Comparison of ENCODE assay signal across 8 mouse cellular contexts in the genomic region with DNA sequence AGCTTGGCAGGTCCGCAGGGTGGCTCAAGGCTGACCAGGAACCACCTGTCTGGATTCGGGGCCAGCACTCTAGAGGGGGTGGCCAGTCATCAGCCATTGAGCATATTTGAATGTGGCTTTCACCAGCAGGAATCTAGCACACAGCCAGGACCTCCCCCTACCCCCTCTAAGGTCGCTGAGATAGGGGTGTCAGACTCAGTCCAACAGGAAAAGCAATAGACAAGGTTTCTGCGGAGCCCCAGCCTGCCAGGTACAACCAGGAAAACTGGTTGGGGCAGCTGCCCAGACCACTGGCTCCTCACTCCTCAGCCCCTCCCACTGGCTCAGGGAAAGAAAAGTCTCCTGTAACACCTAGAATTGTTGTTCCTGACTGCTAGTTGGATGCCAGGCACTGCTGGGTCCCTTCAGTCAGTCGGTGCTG. TPM values are rescaled to one million over a fixed set of nuclear protein-coding genes. Genes with fewer than 3 reads are reported as not detected.
DNase-seq lines count a peak whose midpoint lies in the region; ATAC-seq and TF ChIP-seq lines count a peak whose summit lies in the region.

No protein-coding gene starts in this region.

- peak overlapping the region; percentile 76 for H3K27ac ChIP-seq in heart, embryonic 11.5 days (ENCODE audit: low read depth, low read length)
- no peak overlapping the region for H3K27ac ChIP-seq in forebrain, postnatal 0 days (ENCODE audit: low read depth, low read length)
- H3K27ac ChIP-seq in limb, embryonic 10.5 days, result peak overlapping the region; percentile 75
- H3K27ac ChIP-seq in midbrain, embryonic 14.5 days (replicated peaks; ENCODE audit: low read depth, low read length), result no peak overlapping the region; the same call in 1 of the 2 replicates

- no peaks in the 10 kb centered on the region for H3K36me3 ChIP-seq in heart, embryonic 11.5 days (ENCODE audit: control insufficient read depth, insufficient read depth, low read length)
- no peaks in the 10 kb centered on the region for H3K36me3 ChIP-seq in forebrain, postnatal 0 days (ENCODE audit: insufficient read depth)
- peaks cover 6% of the 10 kb centered on the region for H3K36me3 ChIP-seq in limb, embryonic 10.5 days
- no peaks in the 10 kb centered on the region for H3K36me3 ChIP-seq in midbrain, embryonic 14.5 days (ENCODE audit: control insufficient read depth, insufficient read depth, low read length)

- H3K4me3 ChIP-seq in heart, embryonic 11.5 days (ENCODE audit: low read depth, low read length), result peak overlapping the region; percentile 31; the same call in 1 of the 2 replicates
- H3K4me3 ChIP-seq in forebrain, postnatal 0 days (ENCODE audit: low read depth, low read length), result no peak overlapping the region
- H3K4me3 ChIP-seq in limb, embryonic 10.5 days, result peak overlapping the region; percentile 40
- H3K4me3 ChIP-seq in midbrain, embryonic 14.5 days (replicated peaks; ENCODE audit: low read depth, low read length), result no peak overlapping the region

- peaks cover 25% of the 10 kb centered on the region for H3K4me1 ChIP-seq in heart, embryonic 11.5 days (ENCODE audit: control insufficient read depth, insufficient read depth, low read length)
- no peaks in the 10 kb centered on the region for H3K4me1 ChIP-seq in forebrain, postnatal 0 days (ENCODE audit: insufficient read depth)
- H3K4me1 ChIP-seq in limb, embryonic 10.5 days, result peaks cover 44% of the 10 kb centered on the region
- peaks cover 8% of the 10 kb centered on the region; the same call in 1 of the 2 replicates for H3K4me1 ChIP-seq in midbrain, embryonic 14.5 days (ENCODE audit: control insufficient read depth, insufficient read depth, low read length)

- intact Hi-C loops in heart, postnatal 25 days (cut with DNase I), result no loop called here

- H3K27me3 ChIP-seq in heart, embryonic 11.5 days (ENCODE audit: control insufficient read depth, insufficient read depth, low read length), result no peaks in the 10 kb centered on the region
- H3K27me3 ChIP-seq in forebrain, postnatal 0 days (ENCODE audit: insufficient read depth, low read length), result no peaks in the 10 kb centered on the region
- H3K27me3 ChIP-seq in limb, embryonic 10.5 days (ENCODE audit: low read depth, poor library complexity, severe bottlenecking), result peaks cover 2% of the 10 kb centered on the region; the same call in 1 of the 2 replicates
- H3K27me3 ChIP-seq in midbrain, embryonic 14.5 days (ENCODE audit: control insufficient read depth, insufficient read depth, low read length), result no peaks in the 10 kb centered on the region

- no peak for ATAC-seq in heart, embryonic 11.5 days (replicated peaks; ENCODE audit: insufficient number of reproducible peaks, low FRiP score, low TSS enrichment)
- ATAC-seq in forebrain, postnatal 0 days, result no peak
- ATAC-seq in midbrain, embryonic 14.5 days (ENCODE audit: low FRiP score, low TSS enrichment), result no peak

- WGBS in heart, embryonic 11.5 days (ENCODE audit: insufficient replicate concordance), result 21% methylated on average over 5 of the region's 5 CpGs
- WGBS in forebrain, postnatal 0 days, result 46% methylated on average over 5 of the region's 5 CpGs
- whole genome bisulfite sequencing in limb, embryonic 10.5 days, result 25% methylated on average over 5 of the region's 5 CpGs
- WGBS in midbrain, embryonic 14.5 days, result 37% methylated on average over 5 of the region's 5 CpGs

- DNase-seq in heart, postnatal 25 days (ENCODE audit: low spot score), result no peak
- no peak for DNase-seq in forebrain, postnatal 0 days
- peak; percentile 53 for DNase-seq in limb, embryonic 10.5 days (ENCODE audit: low spot score)
- DNase-seq in midbrain, embryonic 14.5 days, result no peak
- DNase-seq in retina, postnatal 1 day, result no peak
- DNase-seq in right cerebral cortex, adult 18-20 months, result no peak
- no peak for DNase-seq in right cerebral cortex, postnatal 25 days

- peak overlapping the region; percentile 58 for H3K4me2 ChIP-seq in heart, embryonic 11.5 days
- H3K4me2 ChIP-seq in forebrain, postnatal 0 days (ENCODE audit: low read depth), result peak overlapping the region; percentile 39; the same call in 1 of the 2 replicates
- H3K4me2 ChIP-seq in midbrain, embryonic 14.5 days (ENCODE audit: low read length), result peak overlapping the region; percentile 38; the same call in 1 of the 2 replicates

- peak overlapping the region; percentile 43; the same call in 1 of the 2 replicates for H3K9ac ChIP-seq in heart, embryonic 11.5 days (ENCODE audit: low read depth, low read length)
- no peak overlapping the region for H3K9ac ChIP-seq in forebrain, postnatal 0 days
- H3K9ac ChIP-seq in midbrain, embryonic 14.5 days (replicated peaks; ENCODE audit: low read length), result peak overlapping the region; percentile 21

- no peaks in the 10 kb centered on the region for H3K9me3 ChIP-seq in heart, embryonic 11.5 days (replicated peaks; ENCODE audit: control insufficient read depth, low read length)
- no peaks in the 10 kb centered on the region for H3K9me3 ChIP-seq in forebrain, postnatal 0 days (ENCODE audit: low read length)
- no peaks in the 10 kb centered on the region for H3K9me3 ChIP-seq in limb, embryonic 10.5 days (replicated peaks)
- no peaks in the 10 kb centered on the region for H3K9me3 ChIP-seq in midbrain, embryonic 14.5 days (ENCODE audit: control insufficient read depth, low read length)

- no peak for TF ChIP-seq CTCF in forebrain, postnatal 0 days (IDR thresholded peaks at IDR 0.05; ENCODE audit: low read depth)

RNA-seq across cellular contexts. Expression of gene Ier5l, which starts 10.7 kb away (rescaled TPM):
- 2.4 TPM in 2 replicates for polyA plus RNA-seq in heart, embryonic 11.5 days (2014; fragmentation: Nextera tagmentation; extraction: Ambion mirVana)
- 1 to 10 TPM; 4.1 to 6.9 TPM for total RNA-seq in heart, postnatal 25 days (2021)
- total RNA-seq in forebrain, postnatal 0 days (2014; rRNA removed), result 17.7 and 19.9 TPM in 2 replicates
- polyA plus RNA-seq in forebrain, postnatal 0 days (2015; fragmentation: Nextera tagmentation; extraction: Ambion mirVana), result 4.0 and 6.2 TPM in 2 replicates
- polyA plus RNA-seq in limb, embryonic 10.5 days (2016; fragmentation: Nextera tagmentation; extraction: Ambion mirVana), result 2.2 and 2.9 TPM in 2 replicates
- 3.7 and 4.3 TPM in 2 replicates for polyA plus RNA-seq in midbrain, embryonic 14.5 days (2014; fragmentation: Nextera tagmentation; extraction: Ambion mirVana)

RNA-seq across cellular contexts. Expression of gene Ptpa, which starts 47.5 kb away (rescaled TPM):
- polyA plus RNA-seq in heart, embryonic 11.5 days (2014; fragmentation: Nextera tagmentation; extraction: Ambion mirVana), result 50.3 and 63.5 TPM in 2 replicates
- 10 to 100 TPM; 91.2 to 92.3 TPM for total RNA-seq in heart, postnatal 25 days (2021)
- total RNA-seq in forebrain, postnatal 0 days (2014; rRNA removed), result 129 and 132 TPM in 2 replicates
- polyA plus RNA-seq in forebrain, postnatal 0 days (2015; fragmentation: Nextera tagmentation; extraction: Ambion mirVana), result 143 and 148 TPM in 2 replicates
- polyA plus RNA-seq in limb, embryonic 10.5 days (2016; fragmentation: Nextera tagmentation; extraction: Ambion mirVana), result 172 and 177 TPM in 2 replicates
- 86.7 and 115 TPM in 2 replicates for polyA plus RNA-seq in midbrain, embryonic 14.5 days (2014; fragmentation: Nextera tagmentation; extraction: Ambion mirVana)

RNA-seq across cellular contexts. Expression of gene Crat, which starts 47.7 kb away (rescaled TPM):
- 61.5 and 66.0 TPM in 2 replicates for polyA plus RNA-seq in heart, embryonic 11.5 days (2014; fragmentation: Nextera tagmentation; extraction: Ambion mirVana)
- 100 to 1,000 TPM; 433 to 486 TPM for total RNA-seq in heart, postnatal 25 days (2021)
- total RNA-seq in forebrain, postnatal 0 days (2014; rRNA removed), result 28.0 and 33.6 TPM in 2 replicates
- polyA plus RNA-seq in forebrain, postnatal 0 days (2015; fragmentation: Nextera tagmentation; extraction: Ambion mirVana), result 20.7 and 24.0 TPM in 2 replicates
- polyA plus RNA-seq in limb, embryonic 10.5 days (2016; fragmentation: Nextera tagmentation; extraction: Ambion mirVana), result 21.9 and 22.9 TPM in 2 replicates
- 22.2 and 24.0 TPM in 2 replicates for polyA plus RNA-seq in midbrain, embryonic 14.5 days (2014; fragmentation: Nextera tagmentation; extraction: Ambion mirVana)

Comparison
In these comparisons a context has a peak if more than half of its experiments do, and no peak if none do; other contexts are left out.
1. H3K27ac ChIP-seq: peak in heart, embryonic 11.5 days (single experiment) and limb, embryonic 10.5 days (single experiment); none in forebrain, postnatal 0 days (single experiment) and midbrain, embryonic 14.5 days (single experiment).
2. H3K4me3 ChIP-seq: peak in heart, embryonic 11.5 days (single experiment) and limb, embryonic 10.5 days (single experiment); none in forebrain, postnatal 0 days (single experiment) and midbrain, embryonic 14.5 days (single experiment).
3. Peak in every context shown above with its lines, with median percentiles within 50 percentile points of each other: H3K4me2 ChIP-seq.